Mouse (Mus musculus): ENCODE measurements around the gene Fstl1. TPM values are rescaled to one million over a fixed set of nuclear protein-coding genes. Genes with fewer than 3 reads are reported as not detected.

The Fstl1 gene
- total RNA-seq, 2 experiments from 2014 or later = 710 to 767 TPM

DNA sequence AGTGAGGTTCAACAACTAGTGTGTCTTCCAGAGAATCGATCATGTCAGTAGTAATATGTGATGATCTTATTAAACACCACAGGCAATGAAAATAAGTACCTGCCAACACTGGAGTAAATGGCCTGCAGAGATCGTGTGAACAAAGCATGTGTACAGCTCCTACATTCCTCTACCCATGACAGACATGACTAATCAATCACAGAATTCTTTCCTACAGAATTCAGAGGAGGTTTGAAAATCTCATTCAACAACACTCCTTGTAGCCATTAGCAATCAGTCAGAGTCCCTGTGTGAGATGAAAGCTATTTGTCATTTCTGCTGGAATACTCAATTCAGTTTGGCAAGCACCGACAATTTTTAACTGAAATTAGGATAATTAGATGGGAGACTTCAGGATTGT is 7.9 kb downstream of the Fstl1 start:
- DNase-seq (ENCODE audit: low spot score in 2 of 2) = no peak

DNA sequence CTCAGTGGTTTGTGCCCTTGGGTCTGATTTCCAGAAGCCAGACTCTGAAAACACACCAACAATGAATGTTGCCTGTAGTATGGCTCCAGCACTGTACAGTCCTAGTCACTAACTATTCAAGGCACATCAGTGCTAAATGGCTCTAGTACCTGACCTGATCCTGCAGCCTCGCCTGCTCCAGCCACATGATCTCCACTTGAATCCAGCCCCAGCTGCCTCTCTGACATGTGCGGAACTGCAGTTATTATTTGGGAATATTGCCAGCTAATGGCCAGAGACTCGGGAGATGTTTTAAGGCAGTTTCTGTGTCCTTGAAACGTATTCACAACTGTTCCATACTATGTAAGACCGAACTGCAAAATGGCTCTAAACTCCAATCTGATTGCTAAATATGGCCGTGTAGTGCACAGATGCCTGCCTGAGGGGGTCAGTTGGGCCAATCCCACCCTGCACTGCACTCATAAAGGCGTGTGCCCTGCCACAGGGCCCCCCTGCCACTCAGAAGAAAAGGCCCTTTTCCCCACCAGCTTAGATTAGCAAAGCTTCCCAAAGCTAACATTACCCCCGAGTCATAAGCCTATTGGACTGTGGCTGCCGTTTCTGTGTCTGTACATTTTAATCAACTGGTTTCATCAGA is 11.0 kb downstream of the Fstl1 start:
- no peak for DNase-seq (ENCODE audit: low spot score in 2 of 2)

DNA sequence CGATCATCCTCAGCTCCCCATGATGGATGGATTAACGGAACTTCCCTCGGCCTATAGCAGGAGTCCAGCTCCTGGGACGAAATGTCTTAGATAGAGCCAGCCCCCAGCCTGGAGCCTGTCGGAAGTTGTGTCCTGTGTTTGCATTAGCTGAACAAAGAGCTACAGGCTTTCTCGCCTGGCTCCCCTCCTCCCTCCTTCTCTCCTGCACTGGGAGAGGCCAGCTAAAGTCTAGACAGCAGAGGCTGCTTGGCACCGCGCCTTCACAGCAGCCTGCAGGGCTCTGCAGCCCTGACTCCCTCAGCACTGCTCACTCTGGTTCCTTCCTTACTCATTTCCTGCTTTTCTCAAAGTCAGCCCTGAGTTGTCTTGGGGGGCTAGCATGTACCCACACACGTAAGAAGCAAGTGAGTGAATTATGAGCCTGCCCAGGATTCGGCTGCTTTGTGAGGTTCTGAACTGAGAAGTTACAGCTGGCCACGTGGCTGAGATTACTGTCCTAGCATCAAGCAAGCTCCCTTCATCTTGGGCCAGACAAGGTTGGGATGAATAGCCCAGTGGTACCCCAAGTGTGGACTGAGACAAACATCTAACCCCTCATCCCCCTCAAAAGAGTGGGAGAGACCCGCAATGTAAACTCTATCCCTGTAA is 11.8 kb downstream of the Fstl1 start:
- peak; percentile 59 to 84 for DNase-seq (ENCODE audit: low spot score in 2 of 2)

- peak in 1 of 2 experiments; percentile 52 for DNase-seq (ENCODE audit: low spot score in 2 of 2)
These were observed 12.3 kb downstream of the Fstl1 start for GRCm38 (mm10) chr16:37789015-37789381.

DNA sequence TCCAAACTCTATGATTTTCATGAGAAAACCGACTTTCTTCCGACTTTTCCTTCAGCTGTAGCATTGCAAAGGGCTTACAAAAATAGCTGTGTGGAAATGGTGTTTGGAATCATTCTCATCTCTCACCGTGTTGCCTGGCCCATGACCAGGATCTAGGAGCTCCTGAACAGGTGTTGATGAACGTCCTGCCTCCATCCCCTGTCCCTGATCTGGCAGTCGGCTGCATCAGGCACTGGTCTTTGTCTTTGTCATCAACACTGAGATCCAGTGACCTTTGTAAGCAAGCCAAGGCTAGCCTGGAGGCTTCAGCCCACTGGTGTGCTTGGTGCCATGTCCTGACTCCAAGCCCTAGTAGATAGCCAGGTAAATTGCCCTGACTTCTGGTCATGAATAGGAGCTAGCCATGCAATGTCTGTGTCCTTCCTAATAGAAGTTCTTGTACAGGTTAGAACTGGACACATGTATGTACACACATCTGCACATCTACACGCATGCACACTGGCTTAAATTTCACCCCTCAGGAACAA is 12.8 kb downstream of the Fstl1 start:
- DNase-seq (ENCODE audit: low spot score in 2 of 2) = no peak

DNA sequence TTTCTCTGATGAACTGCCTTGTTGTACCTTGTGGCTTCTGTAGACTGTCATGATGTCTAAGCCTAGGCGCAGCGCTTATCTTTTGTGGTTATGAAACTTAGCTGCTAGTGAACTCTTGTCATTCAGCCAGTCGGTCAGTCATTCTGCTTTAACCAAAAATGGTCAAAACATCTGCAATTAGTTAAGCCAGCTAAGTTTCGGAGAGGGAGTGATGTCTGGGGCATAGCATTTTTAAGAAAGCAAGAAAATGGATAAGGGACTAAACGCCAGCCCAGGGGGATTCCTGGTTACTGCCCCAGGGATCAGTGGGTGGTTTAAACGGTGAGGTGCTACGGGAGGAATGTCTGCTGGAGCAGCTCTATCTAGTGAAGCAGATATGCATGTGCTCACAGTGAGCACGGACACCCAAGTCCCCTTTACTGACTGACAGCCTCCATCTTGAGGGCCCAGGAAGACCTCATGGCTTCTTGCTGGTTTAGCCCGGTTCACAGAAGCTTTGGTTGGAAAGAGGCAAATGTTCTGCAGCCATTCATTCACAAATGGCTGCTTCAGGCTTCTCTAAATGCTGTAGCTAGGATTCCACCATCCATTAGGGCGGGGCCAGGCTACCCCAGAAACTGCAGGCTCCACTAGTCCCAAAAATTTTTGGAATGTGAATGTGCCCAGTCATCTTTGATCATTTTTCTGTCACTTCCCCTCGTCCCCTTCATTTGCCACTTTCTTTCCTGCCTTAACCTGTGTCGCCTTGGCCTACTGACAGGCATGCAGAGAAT is 13.5 kb downstream of the Fstl1 start:
- DNase-seq (ENCODE audit: low spot score in 2 of 2) = no peak

DNA sequence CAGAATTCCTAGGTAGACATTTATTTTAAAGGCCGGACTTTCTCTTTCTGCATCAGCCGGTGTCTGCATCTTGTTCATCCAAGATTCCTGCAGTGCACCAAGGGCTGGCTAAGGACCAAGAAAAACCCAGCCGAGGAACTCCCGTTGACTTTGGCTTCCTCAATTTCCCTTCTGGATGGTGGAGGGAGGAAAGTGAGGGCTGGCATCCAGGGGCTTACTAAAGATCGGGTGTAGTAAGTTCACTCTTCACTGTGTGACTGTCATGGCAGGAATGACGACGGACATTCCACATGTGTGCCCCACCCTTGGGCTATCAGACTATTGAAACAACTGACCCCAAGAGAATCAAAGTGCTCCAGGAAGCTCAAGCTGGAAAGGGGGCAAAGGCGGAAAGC is 14.1 kb downstream of the Fstl1 start:
- DNase-seq (ENCODE audit: low spot score in 2 of 2) = no peak

- no peak for DNase-seq (ENCODE audit: low spot score in 2 of 2)
These were observed 19.0 kb downstream of the Fstl1 start for GRCm38 (mm10) chr16:37795651-37796150.

DNA sequence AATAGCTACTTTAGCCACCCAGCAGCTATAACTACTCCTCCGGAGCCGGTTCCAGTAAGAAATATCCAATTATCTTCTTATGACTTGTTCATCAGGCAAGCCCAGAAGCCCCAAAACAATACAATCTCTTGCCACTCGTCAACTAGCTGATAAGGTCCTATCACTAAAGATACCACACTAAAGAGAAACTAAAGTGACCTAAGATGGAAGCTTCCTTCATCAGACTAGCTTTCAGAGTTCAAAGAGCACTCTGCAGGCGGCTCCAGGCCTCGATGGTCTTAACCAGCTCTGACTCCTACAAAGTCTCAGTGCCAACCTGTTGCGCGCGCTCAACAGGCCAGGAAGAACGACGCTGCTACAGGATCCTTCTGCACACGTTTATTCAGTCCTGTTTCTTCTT is 19.6 kb downstream of the Fstl1 start:
- DNase-seq (ENCODE audit: low spot score in 2 of 2) = no peak

- DNase-seq (ENCODE audit: low spot score in 2 of 2) = no peak
These were observed 24.4 kb downstream of the Fstl1 start for GRCm38 (mm10) chr16:37801097-37801496.

- no peak for DNase-seq (ENCODE audit: low spot score in 2 of 2)
These were observed 26.1 kb downstream of the Fstl1 start for GRCm38 (mm10) chr16:37802686-37803295.

- no peak for DNase-seq (ENCODE audit: low spot score in 2 of 2)
These were observed 26.8 kb downstream of the Fstl1 start for GRCm38 (mm10) chr16:37803387-37803950.

GRCm38 (mm10) chr16:37805746-37806495 is 29.2 kb downstream of the Fstl1 start:
- DNase-seq (ENCODE audit: low spot score in 2 of 2) = no peak

GRCm38 (mm10) chr16:37807269-37807668 is 30.6 kb downstream of the Fstl1 start:
- DNase-seq (ENCODE audit: low spot score in 2 of 2) = no peak

GRCm38 (mm10) chr16:37808866-37809622 is 32.4 kb downstream of the Fstl1 start:
- peak in 1 of 2 experiments; percentile 37 for DNase-seq (ENCODE audit: low spot score in 2 of 2)

- DNase-seq (ENCODE audit: low spot score in 2 of 2) = peak in 1 of 2 experiments; percentile 43
These were observed 32.9 kb downstream of the Fstl1 start for GRCm38 (mm10) chr16:37809623-37809992.

DNA sequence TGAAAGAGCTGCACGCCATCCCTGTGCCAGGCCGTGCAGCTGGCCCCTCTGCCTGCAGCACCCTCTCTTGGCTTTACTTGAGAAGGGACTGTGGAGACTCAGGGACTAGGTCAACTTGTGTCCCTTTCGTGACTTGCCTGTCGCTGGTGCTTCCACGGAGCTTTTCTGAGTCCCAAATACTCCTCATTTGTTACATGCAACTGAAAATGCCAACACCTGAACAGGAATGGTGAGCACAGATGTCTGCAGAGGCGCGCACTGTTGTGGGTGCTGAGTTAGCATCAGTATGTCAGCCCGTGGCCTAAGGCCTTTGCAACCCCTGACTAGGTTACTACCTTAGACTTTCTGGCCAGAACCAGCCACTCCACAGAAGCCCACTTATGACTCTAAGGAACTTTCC is 35.2 kb downstream of the Fstl1 start:
- DNase-seq (ENCODE audit: low spot score in 2 of 2) = no peak

DNA sequence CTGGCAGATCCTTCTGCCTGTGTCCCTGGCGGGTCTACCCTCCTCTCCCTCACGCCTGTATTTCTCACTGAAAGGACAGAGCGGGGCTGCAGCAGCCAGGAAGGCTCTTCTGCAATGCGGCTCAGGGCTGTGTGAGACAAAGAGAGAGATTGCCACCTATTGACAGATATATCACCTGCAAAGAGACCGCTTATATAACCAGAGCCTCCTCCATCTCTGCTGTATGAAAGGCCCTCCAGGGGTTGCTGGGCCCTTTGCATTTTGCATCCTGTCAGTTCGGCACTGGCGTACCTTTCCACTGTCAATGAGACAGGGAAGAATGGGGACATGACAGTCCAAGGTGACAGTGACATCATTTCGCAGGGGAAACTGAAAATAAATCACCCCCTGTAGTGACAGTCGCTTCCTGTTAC is 35.8 kb downstream of the Fstl1 start:
- DNase-seq (ENCODE audit: low spot score in 2 of 2) = no peak

DNA sequence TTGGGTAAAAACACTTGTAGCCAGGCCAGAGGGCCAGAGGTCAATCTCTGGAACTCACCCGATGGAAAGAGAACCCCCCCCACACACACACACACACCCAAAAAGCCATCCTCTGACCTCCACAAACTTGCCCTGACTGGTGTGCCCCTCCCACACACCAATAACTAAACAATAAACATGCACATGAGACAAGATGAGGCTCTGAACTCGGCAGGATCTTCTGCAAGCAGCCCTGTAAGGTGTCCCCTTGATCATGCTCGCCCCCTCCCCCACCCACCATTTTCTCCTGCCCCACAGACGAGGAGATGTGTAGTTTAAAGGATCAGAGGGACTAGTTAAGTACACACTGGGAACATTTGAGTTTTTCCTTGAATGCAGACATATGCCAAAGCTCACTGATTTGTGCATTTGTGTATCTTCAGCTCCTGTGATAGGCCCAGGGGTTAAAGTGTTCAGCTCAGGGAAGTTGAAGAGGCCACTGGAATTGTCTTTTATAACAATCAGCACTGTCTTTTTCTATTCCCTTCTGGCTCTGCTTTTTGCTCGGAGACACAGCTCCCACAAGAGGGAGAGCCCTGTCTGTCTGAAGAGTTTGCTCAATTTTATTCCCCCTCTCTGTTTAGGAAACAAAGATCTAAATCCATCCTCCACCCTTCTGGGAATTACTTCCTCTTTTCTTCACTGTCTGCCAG is 37.2 kb downstream of the Fstl1 start:
- no peak for DNase-seq (ENCODE audit: low spot score in 2 of 2)
